Mouse (Mus musculus) gastrocnemius, adult 2 months (tissue): ENCODE results near the gene Madd. TPM values are rescaled to one million over a fixed set of nuclear protein-coding genes. Genes with fewer than 3 reads are reported as not detected.

Experiments
- DNase-seq: peaks from one replicate; pipeline ENCODE4 v3.0.0; 2022
- H3K27ac ChIP-seq: fragments of 200-600 bp; 2 replicates; pipeline ENCODE4 v1.8.1; 2022; ENCODE audit warnings: mild to moderate bottlenecking
- H3K4me3 ChIP-seq: fragments of 200-600 bp; 2 replicates; pipeline ENCODE4 v1.8.1; 2022; ENCODE audit warnings: mild to moderate bottlenecking, moderate library complexity
- CTCF ChIP-seq: fragments of 200-600 bp; IDR thresholded peaks from 2 replicates; pipeline ENCODE4 v1.8.1; 2022; ENCODE audit warnings: antibody characterized with exemption, mild to moderate bottlenecking, moderate library complexity
- intact Hi-C: fragments of 180-260 bp; cut with DNase I; formaldehyde crosslinking; loops from one replicate; pipeline ENCODE4 v1.15.1; 2025
- total RNA-seq, 2 experiments: library from RNA; stranded (reverse); gene quantifications; 2 replicates each; pipeline ENCODE4 v1.2.3; 2021

The Madd gene
- total RNA-seq, 2 experiments from 2014 or later, result 2.9 to 4.0 TPM

GRCm38 (mm10) chr2:91136513-91137412 is 46.9 kb downstream of the Madd start:
- intact Hi-C loops, result no loop called here
- Histone ChIP-seq H3K27ac (no peak overlapping the region), H3K4me3 (no peak overlapping the region)
- DNase-seq, result no peak
- no peak for TF ChIP-seq CTCF

GRCm38 (mm10) chr2:91132035-91132434 is 51.6 kb downstream of the Madd start:
- Histone ChIP-seq H3K27ac (no peak overlapping the region), H3K4me3 (no peak overlapping the region)
- no peak for DNase-seq
- TF ChIP-seq CTCF, result no peak
- intact Hi-C loops, result no loop called here

GRCm38 (mm10) chr2:91131251-91131650 is 52.4 kb downstream of the Madd start:
- no peak overlapping the region for H3K27ac ChIP-seq
- TF ChIP-seq CTCF, result no peak
- intact Hi-C loops, result no loop called here
- no peak overlapping the region for H3K4me3 ChIP-seq
- no peak for DNase-seq

GRCm38 (mm10) chr2:91130126-91130525 is 53.5 kb downstream of the Madd start:
- TF ChIP-seq CTCF, result no peak
- no peak overlapping the region for H3K27ac ChIP-seq
- no peak overlapping the region for H3K4me3 ChIP-seq
- peak; percentile 67 for DNase-seq
- intact Hi-C loops, result no loop called here

GRCm38 (mm10) chr2:91128761-91129160 is 54.9 kb downstream of the Madd start:
- no peak overlapping the region for H3K4me3 ChIP-seq
- intact Hi-C loops, result no loop called here
- TF ChIP-seq CTCF, result no peak
- H3K27ac ChIP-seq, result no peak overlapping the region
- no peak for DNase-seq

- Histone ChIP-seq H3K4me3 (no peak overlapping the region), H3K27ac (no peak overlapping the region)
- no peak for TF ChIP-seq CTCF
- no peak for DNase-seq
- intact Hi-C loops, result no loop called here
Measured at GRCm38 (mm10) chr2:91125101-91125500, 58.5 kb downstream of the Madd start.

GRCm38 (mm10) chr2:91123521-91123920 is 60.1 kb downstream of the Madd start:
- TF ChIP-seq CTCF, result no peak
- intact Hi-C loops, result no loop called here
- Histone ChIP-seq H3K27ac (no peak overlapping the region), H3K4me3 (no peak overlapping the region)
- no peak for DNase-seq

- Histone ChIP-seq H3K4me3 (no peak overlapping the region), H3K27ac (no peak overlapping the region)
- no peak for TF ChIP-seq CTCF
- DNase-seq, result no peak
- intact Hi-C loops, result no loop called here
Measured at GRCm38 (mm10) chr2:91121497-91121896, 62.1 kb downstream of the Madd start.

GRCm38 (mm10) chr2:91121011-91121410 is 62.6 kb downstream of the Madd start:
- no peak overlapping the region for H3K4me3 ChIP-seq
- DNase-seq, result no peak
- H3K27ac ChIP-seq, result no peak overlapping the region
- intact Hi-C loops, result no loop called here
- no peak for TF ChIP-seq CTCF

GRCm38 (mm10) chr2:91120261-91120671 is 63.4 kb downstream of the Madd start:
- TF ChIP-seq CTCF, result no peak
- Histone ChIP-seq H3K4me3 (no peak overlapping the region), H3K27ac (no peak overlapping the region)
- DNase-seq, result no peak
- intact Hi-C loops, result no loop called here

- H3K27ac ChIP-seq, result no peak overlapping the region
- intact Hi-C loops, result loop anchor here (5.0 kb wide), 2 partner anchors 118 to 358 kb away; partner anchors contain the start of gene Ddb2
- TF ChIP-seq CTCF, result no peak
- H3K4me3 ChIP-seq, result no peak overlapping the region
- DNase-seq, result no peak
Measured at GRCm38 (mm10) chr2:91119551-91119950, 64.1 kb downstream of the Madd start.

- TF ChIP-seq CTCF, result no peak
- no peak for DNase-seq
- Histone ChIP-seq H3K4me3 (no peak overlapping the region), H3K27ac (no peak overlapping the region)
- intact Hi-C loops, result loop anchor here (5.0 kb wide), 2 partner anchors 118 to 358 kb away; partner anchors contain the start of gene Ddb2
Measured at GRCm38 (mm10) chr2:91119061-91119460, 64.6 kb downstream of the Madd start.

- Histone ChIP-seq H3K4me3 (no peak overlapping the region), H3K27ac (no peak overlapping the region)
- intact Hi-C loops, result loop anchor here (5.0 kb wide), 2 partner anchors 119 to 359 kb away; partner anchors contain the start of gene Ddb2
- no peak for TF ChIP-seq CTCF
- no peak for DNase-seq
Measured at GRCm38 (mm10) chr2:91118647-91119046, 65.0 kb downstream of the Madd start.
